Mouse (Mus musculus): Measurements from ENCODE around the gene Gm17268.
A peak's percentile ranks its signal among the peaks of the same experiment; 100 is the strongest.

Gene Gm17268

DNA sequence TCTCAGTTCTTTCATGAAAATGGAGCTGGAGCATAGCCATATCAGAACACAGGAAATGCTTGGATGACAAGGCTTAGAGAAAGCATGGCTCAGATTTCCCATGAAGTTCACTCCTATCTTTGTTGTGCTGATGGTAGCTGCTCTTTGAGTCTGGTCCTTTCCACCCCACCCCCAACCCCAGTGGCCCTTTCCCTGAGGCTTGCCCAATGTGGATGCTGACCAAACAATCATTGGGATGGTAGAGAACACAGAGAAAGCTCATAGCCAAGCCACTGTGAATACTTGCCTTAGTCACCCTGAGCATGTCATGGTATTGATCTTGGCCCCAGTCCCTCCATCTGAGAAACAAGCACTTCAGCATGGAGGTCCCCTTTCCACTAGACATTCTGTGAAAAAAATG is 6.2 kb downstream of the Gm17268 start:
- no peak for DNase-seq (ENCODE audit: low spot score in 2 of 2)

GRCm38 (mm10) chr11:82030171-82030570 is 8.2 kb downstream of the Gm17268 start:
- no peak for DNase-seq (ENCODE audit: low spot score in 2 of 2)

DNA sequence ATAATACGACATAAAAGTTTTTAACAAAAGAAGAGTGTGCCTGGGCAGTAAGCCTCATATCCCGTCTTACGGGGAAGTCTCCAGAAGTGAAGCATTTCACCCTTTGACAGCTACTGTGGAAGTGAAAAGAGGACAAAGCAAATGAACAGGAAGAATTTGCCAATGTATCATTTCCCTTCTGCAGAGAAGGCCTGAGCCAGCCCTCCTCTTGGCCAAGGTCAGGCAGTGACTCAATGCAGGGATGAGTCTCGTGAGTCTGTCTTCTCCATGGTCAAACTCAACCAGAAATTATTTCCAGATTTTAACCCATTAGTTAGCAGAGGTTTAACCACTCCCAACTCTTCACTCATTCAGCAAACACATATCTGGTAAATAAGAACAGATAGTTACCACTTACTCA is 14.6 kb downstream of the Gm17268 start:
- DNase-seq (ENCODE audit: low spot score in 2 of 2) = no peak

- no peak for DNase-seq (ENCODE audit: low spot score in 2 of 2)
These were observed 15.8 kb downstream of the Gm17268 start for GRCm38 (mm10) chr11:82022504-82023056.

GRCm38 (mm10) chr11:82021406-82021805 is 17.0 kb downstream of the Gm17268 start:
- no peak for DNase-seq (ENCODE audit: low spot score in 2 of 2)

DNA sequence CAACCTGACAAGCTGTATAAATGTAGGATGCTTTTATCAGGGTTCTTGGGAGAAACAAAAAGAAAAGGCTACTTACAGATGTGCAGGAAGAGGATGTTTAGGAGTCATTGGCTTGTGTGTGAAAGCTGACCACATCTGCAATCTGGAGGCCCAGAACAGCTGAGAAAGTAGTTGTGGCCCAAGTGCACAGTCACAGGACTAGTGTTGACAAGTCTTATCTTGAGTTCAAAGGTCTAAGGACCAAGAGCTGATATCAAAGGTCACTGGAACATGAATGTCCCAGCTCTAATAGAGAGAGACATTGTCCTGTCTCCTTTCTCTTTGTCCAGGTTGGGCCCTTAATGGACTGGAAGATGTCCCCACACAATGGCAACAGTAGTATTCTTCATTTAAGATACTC is 18.6 kb downstream of the Gm17268 start:
- no peak for DNase-seq (ENCODE audit: low spot score in 2 of 2)

DNA sequence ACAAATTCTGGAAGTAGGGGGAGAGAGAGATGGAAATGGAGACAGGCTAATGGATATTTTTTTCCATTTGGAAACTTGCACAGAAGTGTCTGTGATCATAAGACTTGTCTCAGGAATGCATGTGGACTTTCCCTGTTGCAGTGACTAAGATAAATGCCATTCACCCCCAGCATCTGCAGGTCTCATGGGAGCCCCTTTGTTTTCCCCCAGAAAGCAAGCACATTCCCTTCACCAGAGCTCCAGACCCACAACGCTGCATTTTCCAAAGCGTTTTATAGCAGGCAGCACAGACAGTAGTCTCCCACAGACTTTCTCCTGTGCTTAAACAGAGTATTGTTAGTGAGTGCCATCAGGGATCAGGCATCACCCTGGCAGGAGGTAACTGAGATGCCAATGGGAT is 19.0 kb downstream of the Gm17268 start:
- DNase-seq (ENCODE audit: low spot score in 2 of 2) = no peak

DNA sequence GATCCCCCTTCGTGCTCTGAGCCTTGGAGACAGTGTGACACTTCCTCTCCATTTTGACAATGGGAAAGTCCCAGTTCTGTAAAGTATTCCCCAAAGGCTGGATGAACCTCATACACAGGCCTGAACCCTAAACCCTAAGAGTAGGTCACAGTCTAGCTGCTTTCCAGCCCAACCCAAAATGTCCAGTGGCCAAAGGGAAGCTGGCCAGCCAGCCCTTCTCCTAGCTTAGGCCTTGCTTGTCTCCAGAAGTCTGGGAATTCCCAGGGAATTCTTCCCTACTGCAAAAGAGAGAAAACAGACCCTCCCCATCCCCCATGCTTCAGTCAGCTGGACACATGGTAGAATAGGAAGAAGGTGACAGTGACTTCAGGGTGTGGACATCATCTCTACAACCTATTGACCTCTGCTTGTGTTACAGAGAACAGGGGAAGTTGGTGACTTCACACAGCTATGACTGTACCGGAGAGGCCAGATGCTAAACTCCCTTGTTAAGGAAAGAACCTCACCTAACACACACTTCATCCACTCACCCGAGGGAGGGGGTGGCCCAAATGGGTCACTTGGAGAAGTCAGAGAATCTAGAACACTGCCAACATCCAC is 22.1 kb downstream of the Gm17268 start:
- DNase-seq (ENCODE audit: low spot score in 2 of 2) = no peak

- no peak for DNase-seq (ENCODE audit: low spot score in 2 of 2)
These were observed 23.3 kb downstream of the Gm17268 start for GRCm38 (mm10) chr11:82015066-82015465.

DNA sequence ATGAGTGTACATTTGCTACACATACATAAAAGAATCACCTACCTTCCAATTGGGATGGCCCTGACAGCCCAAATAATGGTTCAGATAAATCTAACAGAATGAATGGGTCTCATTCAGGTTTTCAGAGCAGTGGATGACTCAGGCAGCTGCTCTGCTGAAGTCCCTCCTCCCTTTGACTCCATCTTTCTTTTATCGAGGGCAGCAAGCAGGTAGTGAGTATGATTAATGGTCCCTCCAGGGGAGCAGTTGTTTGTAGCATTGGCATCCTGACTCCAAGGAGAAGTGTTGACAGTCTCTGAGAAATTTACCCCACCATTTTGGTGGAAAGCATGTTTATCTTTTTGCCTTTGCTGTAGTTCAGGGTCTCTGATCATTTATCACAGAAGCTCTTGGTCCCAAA is 24.6 kb downstream of the Gm17268 start:
- no peak for DNase-seq (ENCODE audit: low spot score in 2 of 2)

GRCm38 (mm10) chr11:82011411-82012193 is 26.8 kb downstream of the Gm17268 start:
- DNase-seq (ENCODE audit: low spot score in 2 of 2) = no peak

GRCm38 (mm10) chr11:82010115-82010514 is 28.2 kb downstream of the Gm17268 start:
- DNase-seq (ENCODE audit: low spot score in 2 of 2) = no peak

GRCm38 (mm10) chr11:82006796-82007423 is 31.5 kb downstream of the Gm17268 start:
- peak in 1 of 2 experiments; percentile 15 for DNase-seq (ENCODE audit: low spot score in 2 of 2)

DNA sequence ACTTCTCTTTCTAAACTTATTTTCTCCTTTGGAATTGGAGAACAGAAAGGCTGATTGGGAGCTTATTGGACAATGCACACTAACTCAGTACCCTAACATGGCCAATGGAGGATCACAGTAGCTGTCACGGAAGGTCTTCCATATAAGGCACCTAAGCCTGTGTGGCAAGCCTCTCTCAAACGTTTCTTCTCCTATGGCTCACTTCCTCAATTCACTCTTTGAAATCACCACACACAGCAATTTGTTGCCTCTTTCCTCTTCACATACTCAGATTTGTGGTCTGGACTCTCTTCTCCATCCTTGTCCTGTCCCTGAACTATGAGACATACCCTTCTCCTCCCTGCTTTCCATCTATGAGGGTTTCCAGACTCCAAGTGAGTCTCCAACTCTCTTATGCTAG is 33.6 kb downstream of the Gm17268 start:
- DNase-seq (ENCODE audit: low spot score in 2 of 2) = no peak

GRCm38 (mm10) chr11:82000581-82000980 is 37.8 kb downstream of the Gm17268 start:
- no peak for DNase-seq (ENCODE audit: low spot score in 2 of 2)

DNA sequence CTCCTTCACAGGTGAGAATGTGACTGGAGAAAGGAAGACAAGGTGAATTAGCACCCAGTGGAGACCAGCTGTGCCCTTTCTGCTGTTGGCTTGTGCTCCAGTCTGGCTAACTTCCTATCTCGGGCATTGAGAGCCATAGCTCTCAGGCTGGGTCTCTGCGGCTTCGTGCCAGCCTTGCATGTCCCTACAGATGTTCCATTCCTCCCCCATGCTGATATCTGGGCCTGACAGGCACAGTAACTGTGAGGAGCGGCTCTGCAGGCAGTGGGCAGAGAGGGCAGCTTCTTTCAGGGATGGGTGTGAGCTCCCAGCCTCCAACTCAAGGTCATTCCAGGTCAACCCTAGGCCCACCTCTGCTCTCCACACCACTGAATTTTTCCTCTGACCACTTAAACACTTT is 38.9 kb downstream of the Gm17268 start:
- no peak for DNase-seq (ENCODE audit: low spot score in 2 of 2)

GRCm38 (mm10) chr11:81998646-81999045 is 39.7 kb downstream of the Gm17268 start:
- DNase-seq (ENCODE audit: low spot score in 2 of 2) = no peak

DNA sequence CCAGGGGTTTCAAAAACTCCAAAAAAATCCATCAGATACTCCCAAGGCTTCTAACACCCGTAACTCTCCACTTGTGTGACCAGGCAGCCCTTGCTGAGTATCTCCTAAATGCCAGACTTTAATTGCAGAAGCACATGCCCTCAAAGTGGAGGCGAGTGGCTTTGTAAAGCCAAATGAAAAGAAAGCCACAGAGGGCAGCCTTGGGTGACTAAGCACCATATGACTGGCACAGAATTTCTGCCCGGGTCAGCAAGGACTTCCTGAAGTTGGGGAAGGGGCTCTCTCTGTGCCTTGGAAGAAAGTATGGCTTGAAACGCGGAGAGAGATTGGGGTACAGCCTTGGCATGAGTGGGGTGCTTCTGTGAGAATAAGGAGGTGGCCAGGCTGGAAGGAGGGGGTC is 41.3 kb downstream of the Gm17268 start:
- DNase-seq (ENCODE audit: low spot score in 2 of 2) = no peak

- peak; percentile 26 to 65 for DNase-seq (ENCODE audit: low spot score in 2 of 2)
These were observed 42.1 kb downstream of the Gm17268 start for GRCm38 (mm10) chr11:81996172-81996841.

DNA sequence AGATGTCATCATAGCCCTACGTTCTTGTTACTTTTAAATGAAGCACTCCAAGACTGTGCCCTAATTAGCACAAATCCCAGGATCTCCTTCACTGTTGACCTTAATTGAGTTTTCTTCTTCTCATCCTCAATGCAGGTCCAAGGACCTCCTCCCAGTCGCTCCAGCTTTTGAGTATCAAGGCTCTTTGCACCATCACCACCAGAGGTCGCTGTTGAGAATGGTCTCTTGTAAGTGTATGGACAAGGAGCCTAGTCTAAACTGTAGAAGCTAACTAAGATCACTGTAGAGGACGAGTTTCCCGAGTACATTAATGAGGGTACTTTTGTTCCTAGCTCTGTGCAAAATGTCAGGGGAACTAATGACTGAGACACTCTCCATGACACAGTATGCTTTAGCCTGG is 55.2 kb downstream of the Gm17268 start:
- DNase-seq (ENCODE audit: low spot score in 2 of 2) = peak; percentile 19 to 70

GRCm38 (mm10) chr11:81982191-81982590 is 56.2 kb downstream of the Gm17268 start:
- no peak for DNase-seq (ENCODE audit: low spot score in 2 of 2)

All from spleen, postnatal 10 days (tissue).